Mouse (Mus musculus): ENCODE data around the gene Ptprm.

Ptprm gene

GRCm38 (mm10) chr17:67138981-67139380 is 215.3 kb downstream of the Ptprm start:
- no peak for DNase-seq (ENCODE audit: low read depth, low spot score)

GRCm38 (mm10) chr17:67136876-67137275 is 217.4 kb downstream of the Ptprm start:
- no peak for DNase-seq (ENCODE audit: low read depth, low spot score)

GRCm38 (mm10) chr17:67136421-67136820 is 217.8 kb downstream of the Ptprm start:
- no peak for DNase-seq (ENCODE audit: low read depth, low spot score)

- DNase-seq (ENCODE audit: low read depth, low spot score), result no peak
These were observed 220.0 kb downstream of the Ptprm start for GRCm38 (mm10) chr17:67134235-67134634.

GRCm38 (mm10) chr17:67133440-67134103 is 220.7 kb downstream of the Ptprm start:
- peak; percentile 8 for DNase-seq (ENCODE audit: low read depth, low spot score)

GRCm38 (mm10) chr17:67133026-67133425 is 221.2 kb downstream of the Ptprm start:
- no peak for DNase-seq (ENCODE audit: low read depth, low spot score)

- DNase-seq (ENCODE audit: low read depth, low spot score), result no peak
These were observed 226.7 kb downstream of the Ptprm start for GRCm38 (mm10) chr17:67127530-67127929.

- no peak for DNase-seq (ENCODE audit: low read depth, low spot score)
These were observed 228.7 kb downstream of the Ptprm start for GRCm38 (mm10) chr17:67125596-67125995.

- DNase-seq (ENCODE audit: low read depth, low spot score), result no peak
These were observed 230.0 kb downstream of the Ptprm start for GRCm38 (mm10) chr17:67124294-67124693.

GRCm38 (mm10) chr17:67123722-67124121 is 230.5 kb downstream of the Ptprm start:
- DNase-seq (ENCODE audit: low read depth, low spot score), result no peak

- no peak for DNase-seq (ENCODE audit: low read depth, low spot score)
These were observed 233.4 kb downstream of the Ptprm start for GRCm38 (mm10) chr17:67120863-67121262.

- DNase-seq (ENCODE audit: low read depth, low spot score), result no peak
These were observed 235.4 kb downstream of the Ptprm start for GRCm38 (mm10) chr17:67118676-67119340.

- DNase-seq (ENCODE audit: low read depth, low spot score), result no peak
These were observed 239.4 kb downstream of the Ptprm start for GRCm38 (mm10) chr17:67114842-67115241.

GRCm38 (mm10) chr17:67112679-67113078 is 241.6 kb downstream of the Ptprm start:
- DNase-seq (ENCODE audit: low read depth, low spot score), result no peak

GRCm38 (mm10) chr17:67106176-67106575 is 248.1 kb downstream of the Ptprm start:
- DNase-seq (ENCODE audit: low read depth, low spot score), result no peak

GRCm38 (mm10) chr17:67102051-67102450 is 252.2 kb downstream of the Ptprm start:
- no peak for DNase-seq (ENCODE audit: low read depth, low spot score)

GRCm38 (mm10) chr17:67090997-67091396 is 263.3 kb downstream of the Ptprm start:
- DNase-seq (ENCODE audit: low read depth, low spot score), result no peak

GRCm38 (mm10) chr17:67090153-67090552 is 264.1 kb downstream of the Ptprm start:
- DNase-seq (ENCODE audit: low read depth, low spot score), result no peak

GRCm38 (mm10) chr17:67089611-67090010 is 264.6 kb downstream of the Ptprm start:
- DNase-seq (ENCODE audit: low read depth, low spot score), result no peak

- no peak for DNase-seq (ENCODE audit: low read depth, low spot score)
These were observed 266.7 kb downstream of the Ptprm start for GRCm38 (mm10) chr17:67087585-67087984.

- DNase-seq (ENCODE audit: low read depth, low spot score), result no peak
These were observed 267.4 kb downstream of the Ptprm start for GRCm38 (mm10) chr17:67086811-67087210.

- DNase-seq (ENCODE audit: low read depth, low spot score), result no peak
These were observed 269.8 kb downstream of the Ptprm start for GRCm38 (mm10) chr17:67084501-67084900.

- DNase-seq (ENCODE audit: low read depth, low spot score), result no peak
These were observed 270.2 kb downstream of the Ptprm start for GRCm38 (mm10) chr17:67084093-67084492.
